Mouse (Mus musculus): ENCODE results near the gene Zfp583. TPM values are rescaled to one million over a fixed set of nuclear protein-coding genes. Genes with fewer than 3 reads are reported as not detected.

The Zfp583 gene
- 1.3 TPM for polyA plus RNA-seq (2017; shearing (Covaris generic))

DNA sequence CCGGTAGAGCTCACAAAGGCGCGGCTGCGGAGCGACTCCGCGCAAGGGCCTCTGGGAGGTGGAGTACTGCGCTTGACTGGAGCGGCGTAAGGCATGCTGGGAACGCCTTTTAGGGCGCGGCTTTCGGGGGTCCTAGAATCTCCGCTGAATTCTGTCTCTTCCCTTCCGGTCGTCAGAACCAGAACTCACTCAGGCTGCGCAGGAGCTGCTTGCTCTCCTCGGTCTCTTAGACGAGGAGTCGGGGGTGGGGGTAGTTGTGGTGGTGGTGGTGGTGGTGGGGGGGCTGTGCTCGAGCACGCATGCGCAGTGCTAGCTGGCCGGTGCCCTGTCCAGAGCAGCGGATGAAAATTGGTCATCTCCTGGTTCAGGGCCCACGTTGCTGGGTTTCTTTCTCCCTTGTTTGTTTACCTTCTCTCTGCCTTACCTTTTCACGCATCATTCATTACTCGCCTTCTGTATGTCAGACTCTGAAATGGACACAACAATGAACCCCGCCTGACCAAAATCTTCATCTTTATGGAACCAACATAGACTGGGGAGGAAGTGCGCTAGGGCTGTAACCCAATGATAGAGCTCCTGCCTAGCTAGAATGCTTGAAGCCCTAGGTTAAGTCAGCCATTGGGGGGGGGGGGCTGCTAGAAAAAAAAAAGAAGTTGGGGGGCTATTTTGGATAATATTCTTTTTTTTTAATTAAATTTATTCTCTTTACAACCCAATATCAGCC, at the start of gene Zfp583:
Gene Zfp583 (minus strand): TSS at position 53 of the 724 bp plus-strand sequence.

DNA sequence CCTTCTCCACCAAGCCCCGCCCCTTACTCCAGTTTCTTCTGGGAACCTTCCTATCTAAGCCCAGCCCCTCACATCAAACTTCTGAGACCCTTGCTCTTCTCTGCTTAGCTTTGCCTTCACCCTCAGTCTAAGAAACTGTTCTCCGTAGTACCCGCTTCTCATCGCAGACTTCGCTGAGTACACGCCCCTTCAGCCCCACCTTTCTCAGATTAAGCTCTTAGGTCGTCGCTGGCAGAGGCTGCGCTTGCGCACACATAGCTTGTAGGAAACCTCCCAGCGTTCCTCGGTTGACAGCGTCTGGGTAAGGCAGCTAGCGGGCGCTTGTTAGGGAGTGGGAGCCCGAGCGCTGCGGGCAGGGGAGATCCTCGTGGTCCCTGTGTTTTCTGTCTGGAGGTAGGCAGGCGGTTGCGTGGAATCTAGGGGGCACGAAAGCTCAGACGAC, 32.0 kb upstream of the Zfp583 start, which contains the start of gene Zfp78:
Gene Zfp78 (plus strand): TSS at position 234 of the 442 bp plus-strand sequence.

DNA sequence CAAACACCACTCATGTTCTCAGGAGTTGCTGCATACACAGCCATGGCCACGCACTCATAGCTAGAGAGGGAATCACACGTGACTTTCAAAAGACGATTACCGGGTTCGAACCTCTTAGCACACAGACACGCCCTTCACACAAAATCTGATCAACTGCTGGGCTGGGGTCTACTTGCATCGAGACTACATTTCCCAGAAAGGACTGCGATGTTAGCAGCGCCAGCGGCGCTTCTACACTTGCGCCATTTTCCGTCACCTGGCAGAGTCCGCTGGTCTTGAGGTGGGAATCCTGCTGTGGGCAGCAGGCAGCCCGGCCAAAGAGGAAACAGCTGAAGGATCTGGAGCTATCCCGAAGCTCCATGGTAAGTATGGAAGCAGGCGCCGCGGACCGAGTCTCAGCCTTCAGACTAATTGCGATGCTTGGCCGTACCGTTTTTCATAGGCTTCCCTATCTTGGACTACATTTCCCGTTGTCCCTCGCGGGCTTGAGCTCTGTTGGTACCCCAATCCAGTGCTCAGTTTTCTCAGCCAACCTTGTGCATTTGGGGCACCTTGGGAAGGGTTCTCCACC, 12.5 kb upstream of the Zfp583 start, which contains the start of gene Gm3854:
Gene Gm3854 (plus strand): TSS at position 259 of the 571 bp plus-strand sequence.

DNA sequence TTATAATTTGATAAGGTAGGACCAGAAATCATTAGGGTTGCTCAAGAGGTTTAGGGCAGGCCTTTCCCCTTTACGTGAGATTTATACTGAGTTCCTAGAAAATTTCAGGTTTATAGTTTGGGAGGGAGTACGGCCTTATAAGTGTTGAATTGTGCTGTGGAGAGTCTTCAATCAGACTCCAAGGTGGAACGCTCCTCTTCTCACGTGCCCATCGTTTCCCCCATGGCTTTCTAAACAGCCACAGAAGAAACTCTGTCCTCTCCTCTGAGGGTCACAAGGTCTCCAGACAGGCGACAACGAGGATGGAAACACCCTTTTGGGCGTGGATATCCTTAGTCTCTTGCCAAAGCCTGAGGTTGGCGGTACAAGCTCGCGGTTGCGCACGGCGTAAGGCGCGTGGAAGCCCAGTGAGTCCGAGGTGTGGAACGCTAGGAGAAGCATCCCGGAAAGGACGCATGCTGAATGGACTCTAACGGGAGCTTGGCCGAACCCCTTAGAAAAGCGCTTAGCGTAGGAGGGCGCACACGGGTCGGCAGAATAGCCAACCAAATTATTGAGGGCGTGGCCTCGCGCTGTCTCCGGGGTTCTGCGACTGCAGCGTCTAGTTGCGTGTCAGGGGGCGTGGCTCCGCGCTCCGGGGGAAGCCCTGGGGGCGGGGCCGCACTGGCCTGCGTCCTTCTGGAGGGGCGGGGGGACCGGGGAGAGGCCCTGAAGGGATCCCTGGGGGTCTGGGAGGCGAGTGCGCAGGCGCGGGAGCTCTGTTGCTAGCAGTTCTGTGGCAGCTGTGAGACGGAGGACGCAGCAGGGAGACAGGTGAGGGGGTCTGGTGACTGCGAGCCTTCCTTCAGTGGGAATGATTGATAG, 45.0 kb downstream of the Zfp583 start, which contains the start of gene Zfp667:
Gene Zfp667 (plus strand): TSS at position 738 of the 864 bp plus-strand sequence.

Other genes with a start within 250 kb of the Zfp583 start
- gene Zfp787, start 175.3 kb downstream of the Zfp583 start, polyA plus RNA-seq (2017; shearing (Covaris generic)), result 25.3 TPM
- 5.0 TPM for gene Zfp444, start 159.1 kb downstream of the Zfp583 start, polyA plus RNA-seq (2017; shearing (Covaris generic))
- gene Galp, start 134.2 kb downstream of the Zfp583 start, polyA plus RNA-seq (2017; shearing (Covaris generic)), result not detected
- not detected for gene Zscan5b, start 109.0 kb downstream of the Zfp583 start, polyA plus RNA-seq (2017; shearing (Covaris generic))
- gene Epp13, start 78.6 kb downstream of the Zfp583 start, polyA plus RNA-seq (2017; shearing (Covaris generic)), result not detected
- gene Zfp667, start 44.7 kb downstream of the Zfp583 start, polyA plus RNA-seq (2017; shearing (Covaris generic)), result 8.0 TPM
- 0.65 TPM for gene Gm3854, start 12.5 kb upstream of the Zfp583 start, polyA plus RNA-seq (2017; shearing (Covaris generic))
- 4.6 TPM for gene Zfp78, start 32.0 kb upstream of the Zfp583 start, polyA plus RNA-seq (2017; shearing (Covaris generic))
- 15.2 TPM for gene Zfp28, start 52.0 kb upstream of the Zfp583 start, polyA plus RNA-seq (2017; shearing (Covaris generic))
- gene Smim17, start 67.4 kb upstream of the Zfp583 start, polyA plus RNA-seq (2017; shearing (Covaris generic)), result 0.43 TPM
- not detected for gene Gm20715, start 79.0 kb upstream of the Zfp583 start, polyA plus RNA-seq (2017; shearing (Covaris generic))
- gene Olfr1344, start 107.4 kb upstream of the Zfp583 start, polyA plus RNA-seq (2017; shearing (Covaris generic)), result not detected
- 0.05 TPM for gene Olfr1336, start 124.9 kb upstream of the Zfp583 start, polyA plus RNA-seq (2017; shearing (Covaris generic))
- gene Olfr1346, start 135.8 kb upstream of the Zfp583 start, polyA plus RNA-seq (2017; shearing (Covaris generic)), result not detected
- gene Olfr5, start 155.7 kb upstream of the Zfp583 start, polyA plus RNA-seq (2017; shearing (Covaris generic)), result not detected
- not detected for gene Olfr1347, start 168.5 kb upstream of the Zfp583 start, polyA plus RNA-seq (2017; shearing (Covaris generic))
- gene Olfr1348, start 177.5 kb upstream of the Zfp583 start, polyA plus RNA-seq (2017; shearing (Covaris generic)), result not detected
- gene Olfr1349, start 191.7 kb upstream of the Zfp583 start, polyA plus RNA-seq (2017; shearing (Covaris generic)), result not detected
- gene Olfr1350, start 233.6 kb upstream of the Zfp583 start, polyA plus RNA-seq (2017; shearing (Covaris generic)), result not detected